Mouse (Mus musculus): ENCODE results near the gene Speer4a.
A peak's percentile ranks its signal among the peaks of the same experiment; 100 is the strongest.
"Not testable (repeated sequence)": the region's sequence is repeated elsewhere in the genome, so short reads cannot be mapped to it uniquely, and the experiment has no call there.

Gene Speer4a

DNA sequence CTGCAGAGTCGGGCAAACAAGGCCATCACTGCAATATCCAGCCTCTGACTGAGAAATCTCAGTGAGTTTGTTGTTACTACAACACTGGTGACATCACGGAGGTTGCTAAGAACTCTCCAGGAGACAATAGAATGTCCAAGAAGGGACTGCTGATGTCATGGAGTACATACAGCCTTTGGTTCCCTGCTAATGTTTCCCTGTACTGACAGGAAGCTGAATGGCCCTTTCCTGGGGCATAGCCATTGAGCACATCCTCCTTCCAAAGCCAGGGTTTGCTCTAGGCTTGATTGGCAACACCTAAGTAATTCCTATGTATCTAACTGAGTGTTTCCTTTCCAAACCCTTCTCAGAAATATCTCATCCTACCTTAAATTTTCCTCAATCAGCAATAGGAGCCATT is at the start of gene Speer4a:
Speer4a (minus strand) TSS at position 101 of the 400 bp plus-strand sequence.
- DNase-seq = not testable (repeated sequence)

DNA sequence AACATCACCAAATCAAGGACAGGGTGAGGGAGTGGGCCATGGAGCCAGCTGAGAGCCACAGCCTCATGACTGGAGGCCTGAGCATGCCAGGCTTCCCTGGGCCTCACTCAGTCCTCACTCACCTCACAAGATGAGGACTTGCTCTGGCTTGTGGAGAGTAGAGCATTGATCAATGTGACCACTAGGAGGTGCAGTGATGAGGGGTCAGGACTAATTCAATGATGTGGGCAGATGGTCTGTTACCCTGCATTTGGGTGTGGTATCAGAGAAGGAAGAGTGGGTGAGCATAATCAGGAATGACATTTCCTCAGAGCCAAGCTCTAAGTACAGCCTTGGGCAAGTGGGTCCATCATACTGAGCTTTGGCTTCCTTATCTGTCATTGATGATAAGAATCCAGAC is 39.7 kb upstream of the Speer4a start:
- not testable (repeated sequence) for DNase-seq

DNA sequence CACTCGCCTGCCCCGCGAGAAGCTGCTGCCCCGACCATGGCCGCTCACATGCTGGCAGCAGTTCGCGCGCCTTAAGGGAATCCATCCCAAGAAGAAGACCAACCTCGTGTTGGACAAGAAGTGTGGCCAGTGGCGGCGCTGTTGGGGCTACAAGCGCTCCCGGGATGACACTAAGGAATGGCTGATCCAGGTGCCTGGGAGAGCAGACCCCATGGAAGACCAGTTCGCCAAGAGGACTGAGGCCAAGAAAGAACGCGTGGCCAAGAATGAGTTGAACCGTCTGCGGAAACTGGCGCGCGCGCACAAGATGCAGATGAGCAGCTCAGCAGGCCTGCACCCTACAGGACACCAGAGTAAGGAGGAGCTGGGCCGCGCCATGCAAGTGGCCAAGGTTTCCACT is 31.4 kb upstream of the Speer4a start:
- DNase-seq = no peak

DNA sequence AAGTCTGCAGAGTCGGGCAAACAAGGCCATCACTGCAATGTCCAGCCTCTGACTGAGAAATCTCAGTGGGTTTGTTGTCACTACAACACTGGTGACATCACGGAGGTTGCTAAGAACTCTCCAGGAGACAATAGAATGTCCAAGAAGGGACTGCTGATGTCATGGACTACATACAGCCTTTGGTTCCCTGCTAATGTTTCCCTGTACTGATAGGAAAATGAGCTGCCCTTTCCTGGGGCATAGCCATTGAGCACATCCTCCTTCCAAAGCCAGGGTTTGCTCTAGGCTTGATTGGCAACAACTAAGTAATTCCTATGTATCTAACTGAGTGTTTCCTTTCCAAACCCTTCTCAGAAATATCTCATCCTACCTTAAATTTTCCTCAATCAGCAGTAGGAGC is 19.1 kb upstream of the Speer4a start, which contains the start of gene Gm7347:
Gm7347 (minus strand) TSS at position 101 of the 400 bp plus-strand sequence.
- DNase-seq = not testable (repeated sequence)

DNA sequence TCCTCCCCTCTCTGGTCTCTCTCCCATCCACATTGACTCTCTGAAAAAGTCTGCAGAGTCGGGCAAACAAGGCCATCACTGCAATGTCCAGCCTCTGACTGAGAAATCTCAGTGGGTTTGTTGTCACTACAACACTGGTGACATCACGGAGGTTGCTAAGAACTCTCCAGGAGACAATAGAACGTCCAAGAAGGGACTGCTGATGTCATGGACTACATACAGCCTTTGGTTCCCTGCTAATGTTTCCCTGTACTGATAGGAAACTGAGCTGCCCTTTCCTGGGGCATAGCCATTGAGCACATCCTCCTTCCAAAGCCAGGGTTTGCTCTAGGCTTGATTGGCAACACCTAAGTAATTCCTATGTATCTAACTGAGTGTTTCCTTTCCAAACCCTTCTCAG is 16.5 kb downstream of the Speer4a start, which contains the start of gene Gm5862:
Gm5862 (minus strand) TSS at position 101 of the 400 bp plus-strand sequence.
- not testable (repeated sequence) for DNase-seq

DNA sequence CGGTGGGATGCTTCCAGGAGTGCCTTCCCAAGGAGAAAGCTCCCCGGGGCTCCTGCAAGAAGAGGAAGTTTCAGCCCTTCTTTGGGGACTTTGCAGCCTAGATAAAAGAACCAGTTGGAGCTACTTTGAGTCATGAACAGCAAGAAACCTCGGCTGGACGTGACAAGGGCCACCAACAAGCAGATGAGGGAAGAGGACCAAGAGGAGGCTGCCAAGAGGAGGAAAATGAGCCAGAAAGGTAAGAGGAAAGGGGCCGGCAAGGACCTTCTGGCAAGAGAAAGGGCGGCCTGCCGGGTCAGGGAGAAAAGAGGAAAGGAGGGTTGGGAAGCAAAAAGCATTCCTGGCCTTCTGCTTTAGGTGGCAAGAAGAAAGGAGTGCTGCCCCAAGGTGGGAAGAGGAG is 31.7 kb downstream of the Speer4a start:
- DNase-seq = not testable (repeated sequence)

DNA sequence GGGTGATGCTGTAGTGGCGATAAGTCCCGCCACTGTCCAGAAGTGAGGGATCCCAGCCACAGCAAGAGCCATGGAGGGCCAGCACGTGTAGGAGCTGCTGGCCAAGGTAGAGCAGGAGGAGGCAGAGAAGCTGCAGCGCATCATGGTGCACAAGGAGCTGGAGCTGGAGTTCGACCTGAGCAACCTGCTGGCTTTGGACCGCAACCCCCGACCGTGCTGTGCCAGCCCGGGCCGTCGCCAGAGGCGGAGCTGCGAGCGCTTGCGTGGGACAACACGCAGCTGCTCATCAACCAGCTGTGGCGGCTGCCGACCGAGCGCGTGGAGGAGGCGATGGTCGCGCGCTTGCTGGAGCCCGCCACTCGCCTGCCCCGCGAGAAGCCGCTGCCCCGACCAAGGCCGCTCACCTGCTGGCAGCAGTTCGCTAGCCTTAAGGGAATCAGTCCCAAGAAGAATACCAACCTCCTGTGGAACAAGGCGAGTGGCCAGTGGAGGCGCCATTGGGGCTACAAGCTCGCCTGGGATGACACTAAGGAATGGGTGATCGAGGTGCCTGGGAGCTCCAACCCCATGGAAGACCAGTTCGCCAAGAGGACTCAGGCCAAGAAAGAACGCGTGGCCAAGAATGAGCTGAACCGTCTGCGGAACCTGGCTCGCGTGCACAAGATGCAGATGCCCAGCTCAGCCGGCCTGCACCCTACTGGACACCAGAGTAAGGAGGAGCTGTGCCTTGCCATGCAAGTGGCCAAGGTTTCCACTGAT is 32.2 kb downstream of the Speer4a start:
- DNase-seq = peak in 1 of 2 experiments; percentile 20

DNA sequence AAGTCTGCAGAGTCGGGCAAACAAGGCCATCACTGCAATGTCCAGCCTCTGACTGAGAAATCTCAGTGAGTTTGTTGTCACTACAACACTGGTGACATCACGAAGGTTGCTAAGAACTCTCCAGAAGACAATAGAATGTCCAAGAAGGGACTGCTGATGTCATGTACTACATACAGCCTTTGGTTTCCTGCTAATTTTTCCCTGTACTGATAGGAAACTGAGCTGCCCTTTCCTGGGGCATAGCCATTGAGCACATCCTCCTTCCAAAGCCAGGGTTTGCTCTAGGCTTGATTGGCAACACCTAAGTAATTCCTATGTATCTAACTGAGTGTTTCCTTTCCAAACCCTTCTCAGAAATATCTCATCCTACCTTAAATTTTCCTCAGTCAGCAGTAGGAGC is 34.7 kb downstream of the Speer4a start, which contains the start of gene Gm1979:
Gm1979 (minus strand) TSS at position 101 of the 400 bp plus-strand sequence.
- DNase-seq = not testable (repeated sequence)

DNA sequence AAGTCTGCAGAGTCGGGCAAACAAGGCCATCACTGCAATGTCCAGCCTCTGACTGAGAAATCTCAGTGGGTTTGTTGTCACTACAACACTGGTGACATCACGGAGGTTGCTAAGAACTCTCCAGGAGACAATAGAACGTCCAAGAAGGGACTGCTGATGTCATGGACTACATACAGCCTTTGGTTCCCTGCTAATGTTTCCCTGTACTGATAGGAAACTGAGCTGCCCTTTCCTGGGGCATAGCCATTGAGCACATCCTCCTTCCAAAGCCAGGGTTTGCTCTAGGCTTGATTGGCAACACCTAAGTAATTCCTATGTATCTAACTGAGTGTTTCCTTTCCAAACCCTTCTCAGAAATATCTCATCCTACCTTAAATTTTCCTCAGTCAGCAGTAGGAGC is 50.8 kb downstream of the Speer4a start, which contains the start of gene Gm21698:
Gm21698 (minus strand) TSS at position 101 of the 400 bp plus-strand sequence.
- not testable (repeated sequence) for DNase-seq

Measured in lung, postnatal 4 days (tissue).